Mouse (Mus musculus) urinary bladder, postnatal 14 days (tissue): ENCODE data around the gene Avil.

Experiments
- DNase-seq: peaks from one replicate; pipeline ENCODE4 v3.0.0; 2021; ENCODE audit warnings: low spot score

The Avil gene

DNA sequence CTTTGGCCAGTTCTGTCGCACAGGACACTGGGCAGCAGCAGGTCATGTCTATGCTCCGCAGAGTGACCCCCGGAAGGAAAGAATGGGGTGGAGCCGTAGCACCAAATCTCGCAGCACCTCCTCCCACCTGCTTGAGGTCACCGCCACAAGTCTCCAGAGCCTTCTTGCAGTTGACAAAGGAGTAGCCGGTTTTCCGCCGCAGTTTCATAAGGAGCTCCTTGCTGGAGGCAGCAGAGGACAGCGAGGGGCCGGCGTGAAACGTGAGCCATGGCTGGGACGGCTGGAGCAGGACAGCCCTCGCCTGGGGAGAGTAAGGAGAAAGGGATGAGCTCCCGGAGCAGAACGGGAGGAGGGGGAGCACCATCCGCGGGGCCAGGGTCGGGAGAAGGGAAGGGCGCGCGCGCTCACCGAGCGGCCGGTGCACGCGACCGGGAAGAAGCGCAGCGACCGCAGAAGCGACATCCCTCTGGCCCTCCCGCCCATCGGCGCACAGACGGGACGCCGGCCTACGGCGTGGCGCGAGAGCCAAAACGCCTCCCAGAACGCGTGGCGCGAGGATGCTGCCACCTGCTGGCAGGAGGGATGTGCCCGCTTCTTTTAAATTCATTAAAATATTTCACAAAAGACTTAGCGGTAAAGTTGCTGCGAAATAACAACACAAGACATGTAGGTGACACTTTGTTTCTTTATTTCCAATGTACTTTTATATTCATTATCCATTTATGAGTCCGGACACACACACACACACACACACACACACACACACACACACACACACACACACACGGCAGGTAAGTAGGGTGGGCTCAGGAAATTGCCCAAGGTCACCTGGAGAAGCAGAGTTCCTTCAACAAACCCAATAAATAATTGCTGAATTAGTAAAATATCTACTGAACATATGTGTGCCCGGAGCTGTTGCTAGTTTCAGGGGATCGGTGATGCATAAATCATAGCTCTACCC is 30.1 kb downstream of the Avil start, which contains the start of gene Tsfm:
Tsfm (minus strand) TSS at position 505 of the 961 bp plus-strand sequence.
- peak; percentile 94 for DNase-seq

DNA sequence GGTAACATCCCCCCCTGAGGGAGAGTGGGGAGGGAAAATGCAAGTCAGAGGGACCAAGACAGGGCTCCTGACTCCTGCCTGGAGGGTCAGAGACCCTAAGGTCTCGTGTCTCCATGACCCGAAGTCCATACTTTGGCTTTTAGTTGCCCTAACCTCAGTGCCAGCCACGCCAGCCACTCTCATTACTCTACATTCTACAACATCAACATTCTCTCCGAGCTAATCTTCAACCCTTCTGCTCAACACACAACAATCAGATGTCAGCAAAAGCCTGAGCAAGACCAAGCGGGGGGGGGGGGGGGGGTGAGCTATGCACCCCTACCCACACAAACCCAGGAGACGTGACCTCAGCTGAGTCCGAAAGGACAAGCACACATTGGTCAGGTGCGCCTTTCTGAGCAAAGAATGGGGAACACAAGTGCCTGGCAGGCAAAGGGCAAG is 32.8 kb downstream of the Avil start:
- DNase-seq: no peak

DNA sequence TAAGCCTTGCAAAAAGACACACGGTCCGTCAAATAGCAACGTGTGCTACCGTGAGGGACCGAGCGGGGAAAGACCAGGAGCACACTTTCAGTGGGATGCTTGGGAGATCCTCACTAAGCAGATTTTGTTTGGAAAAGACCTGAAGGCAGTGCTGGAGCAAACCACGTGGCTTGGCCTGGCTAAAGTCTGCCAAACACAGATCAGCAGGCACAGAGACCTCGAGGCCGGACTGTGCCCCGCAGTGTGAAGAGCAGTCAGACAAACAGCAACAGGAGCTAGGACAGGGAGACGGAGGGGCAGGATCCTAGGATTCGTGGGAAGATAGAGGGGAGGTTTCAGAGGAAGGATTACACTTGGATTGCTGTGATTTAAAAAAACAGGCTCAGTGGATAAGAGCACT is 35.8 kb downstream of the Avil start:
- DNase-seq: no peak

DNA sequence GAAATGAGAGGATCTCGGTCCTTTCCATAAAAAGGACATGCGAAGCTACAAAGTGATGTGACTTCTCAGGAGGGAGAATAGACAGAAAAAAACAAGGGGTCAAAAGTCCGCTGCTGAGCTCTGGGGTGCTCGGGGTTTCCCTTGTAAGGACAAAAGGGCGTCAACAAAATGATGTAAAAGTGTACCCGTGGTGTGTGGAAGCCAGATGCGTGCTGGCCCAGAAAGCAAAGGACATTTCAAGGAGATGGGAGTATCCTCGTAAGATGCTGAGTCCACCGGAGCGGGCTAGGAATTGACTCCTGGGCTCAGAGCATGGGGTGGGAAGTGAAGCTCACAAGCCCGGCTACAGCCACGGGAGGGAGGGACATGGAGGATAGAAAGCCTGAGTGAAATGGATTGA is 37.1 kb downstream of the Avil start:
- no peak for DNase-seq

- DNase-seq: peak; percentile 36
Observed at GRCm38 (mm10) chr10:127040569-127041214, 40.2 kb downstream of the Avil start.

DNA sequence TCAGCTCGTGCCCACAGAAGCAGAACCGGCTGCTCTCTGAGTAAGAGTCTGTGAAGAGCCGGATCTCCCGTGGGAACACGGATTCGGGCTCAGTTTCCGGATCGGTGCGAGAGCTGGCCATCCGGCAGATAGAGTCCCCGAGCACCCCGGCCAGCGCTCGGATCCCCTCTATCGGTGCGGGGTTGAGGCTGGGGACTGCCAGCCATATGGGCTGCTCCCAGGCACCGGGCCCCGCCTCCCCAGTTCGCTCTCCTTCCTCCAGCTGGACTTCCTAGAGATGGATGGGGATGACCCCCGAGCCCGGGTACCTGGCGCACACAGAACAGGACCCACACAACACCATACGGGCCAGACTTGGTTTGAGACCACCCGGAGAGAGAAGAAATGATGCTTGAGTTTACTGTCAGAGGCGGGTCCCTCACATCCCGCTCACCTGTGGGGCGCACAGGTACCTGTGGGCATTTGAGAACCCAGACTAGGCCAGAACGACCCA is 40.8 kb downstream of the Avil start, which contains the start of the genes Mettl1 and Eef1akmt3:
Mettl1 (plus strand) TSS at position 141 of the 493 bp plus-strand sequence.
Eef1akmt3 (minus strand) TSS at position 240 of the 493 bp plus-strand sequence.
- peak; percentile 53 for DNase-seq

- peak; percentile 89 for DNase-seq
Observed at GRCm38 (mm10) chr10:127041774-127042338, 41.3 kb downstream of the Avil start.

- DNase-seq: no peak
Observed at GRCm38 (mm10) chr10:127042468-127043115, 42.1 kb downstream of the Avil start.

- no peak for DNase-seq
Observed at GRCm38 (mm10) chr10:127043187-127043586, 42.7 kb downstream of the Avil start.

DNA sequence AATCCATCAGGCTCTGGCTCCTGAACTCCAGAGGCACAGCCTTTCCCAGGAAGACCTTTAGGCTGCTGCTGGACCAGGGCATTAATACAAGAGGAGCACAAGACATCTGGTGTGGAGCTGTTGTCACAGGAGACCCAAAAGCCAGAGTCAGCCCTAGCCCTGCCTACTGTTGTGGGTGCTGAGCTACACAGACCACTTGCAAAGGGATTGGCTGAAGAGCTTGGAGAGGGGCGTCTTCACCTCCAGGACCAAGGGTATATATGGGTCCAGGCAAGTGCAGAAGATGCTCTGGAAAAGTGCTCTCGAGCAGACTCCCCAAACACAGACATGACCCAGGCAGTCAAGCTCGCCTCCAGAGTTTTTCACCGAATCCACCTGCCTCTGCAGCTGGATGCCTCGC is 47.4 kb downstream of the Avil start, which contains the start of gene Cyp27b1:
Cyp27b1 (plus strand) TSS at position 297 of the 400 bp plus-strand sequence.
- DNase-seq: no peak

- no peak for DNase-seq
Observed at GRCm38 (mm10) chr10:127048608-127049394, 48.3 kb downstream of the Avil start.

GRCm38 (mm10) chr10:127049395-127050118 is 49.0 kb downstream of the Avil start:
- no peak for DNase-seq

- no peak for DNase-seq
Observed at GRCm38 (mm10) chr10:127050119-127050474, 49.6 kb downstream of the Avil start.

GRCm38 (mm10) chr10:127054646-127055045 is 54.1 kb downstream of the Avil start:
- DNase-seq: no peak

DNA sequence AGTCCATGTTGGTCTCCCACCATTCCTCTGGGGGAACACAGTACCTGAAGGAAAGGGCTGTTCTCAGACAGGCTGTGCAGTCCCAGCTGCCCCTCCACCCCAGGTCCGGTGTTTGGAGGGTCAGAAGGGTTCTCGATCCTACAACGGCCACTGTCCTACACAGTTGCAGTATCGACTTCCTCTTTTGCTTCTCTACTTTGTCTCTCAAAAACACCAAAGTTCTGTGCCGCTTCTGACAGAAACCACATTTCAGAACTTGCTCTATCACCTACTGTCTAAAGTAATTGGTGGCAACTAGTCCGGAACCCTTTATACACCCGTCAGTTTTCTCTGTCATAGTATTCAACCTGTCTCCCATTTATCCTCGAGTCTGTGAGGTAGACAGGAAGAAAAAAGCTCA is 54.9 kb downstream of the Avil start:
- no peak for DNase-seq

GRCm38 (mm10) chr10:127056490-127056889 is 56.0 kb downstream of the Avil start:
- no peak for DNase-seq

DNA sequence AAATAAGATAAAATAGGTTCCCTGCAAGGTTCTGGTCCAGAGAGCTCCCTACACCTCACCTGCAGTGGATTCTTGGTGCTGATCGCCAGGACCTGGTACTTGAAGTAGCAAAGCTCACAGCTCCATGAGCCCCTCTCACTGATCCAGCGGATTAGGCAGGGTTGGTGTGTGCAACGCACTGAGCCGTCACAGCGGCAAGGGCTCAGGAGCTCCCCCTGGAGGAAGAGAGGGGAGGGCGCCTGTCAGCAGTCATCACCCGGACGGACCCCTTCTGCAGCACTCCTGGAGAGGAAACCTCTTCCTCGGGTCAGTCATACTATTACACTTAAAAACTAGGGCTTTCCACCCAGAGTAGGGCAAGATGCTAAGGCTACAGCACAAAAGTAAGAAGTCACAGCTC is 57.7 kb downstream of the Avil start:
- DNase-seq: peak; percentile 75

DNA sequence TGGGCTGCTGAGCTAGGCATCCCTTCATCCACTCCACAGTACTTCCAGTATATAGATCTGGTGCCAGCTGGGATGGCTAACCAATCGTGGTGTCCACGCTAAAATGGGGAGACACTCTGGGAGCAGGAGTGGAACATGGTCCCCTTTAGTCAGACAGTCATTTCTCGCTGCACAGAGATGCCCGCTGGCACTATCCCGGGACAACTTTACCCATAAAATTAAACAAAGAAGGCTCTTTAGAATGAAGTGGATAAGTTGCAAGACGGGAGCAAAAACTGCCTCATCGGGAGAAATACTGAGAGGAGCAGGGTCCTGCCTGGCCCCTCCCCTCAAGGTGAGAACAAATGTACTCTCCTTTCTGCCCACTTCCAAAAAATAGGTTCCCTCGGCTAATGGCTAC is 58.2 kb downstream of the Avil start:
- DNase-seq: no peak

GRCm38 (mm10) chr10:127059174-127059967 is 58.9 kb downstream of the Avil start:
- DNase-seq: no peak
